Mouse (Mus musculus): ENCODE data around the gene Cpsf7. TPM values are rescaled to one million over a fixed set of nuclear protein-coding genes. Genes with fewer than 3 reads are reported as not detected.

Gene Cpsf7
- polyA plus RNA-seq, 1 experiment from 2014 or later, result 57.6 TPM

DNA sequence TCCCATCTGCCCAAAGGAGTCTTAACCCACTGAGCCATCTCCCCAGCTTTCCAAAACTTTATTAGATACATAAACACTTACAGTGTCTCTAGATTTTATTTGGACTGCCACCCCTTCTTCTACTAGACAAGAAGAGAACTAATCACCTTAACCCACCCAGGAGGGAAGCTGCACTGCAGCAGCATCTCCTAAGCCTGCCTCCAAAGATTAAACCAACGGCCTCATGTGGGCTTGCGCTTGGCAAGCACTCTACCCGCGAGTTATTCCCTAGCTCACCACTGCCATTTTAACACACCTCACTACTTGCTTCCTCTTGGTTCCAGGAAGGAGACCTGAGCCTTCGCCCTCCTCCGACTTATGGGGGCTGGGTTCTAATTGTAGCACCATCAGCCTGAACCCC is 39.2 kb downstream of the Cpsf7 start:
- Histone ChIP-seq H3K4me1 (peaks cover 13% of the 10 kb centered on the region), H3K9me3 (no peaks in the 10 kb centered on the region), H3K27me3 (ENCODE audit: poor library complexity, severe bottlenecking) (no peaks in the 10 kb centered on the region), H3K36me3 (replicated peaks) (peaks cover 14% of the 10 kb centered on the region), H3K4me3 (no peak overlapping the region), H3K27ac (no peak overlapping the region)
- DNase-seq (ENCODE audit: extremely low spot score, low spot score), result no peak
- WGBS, result 85% methylated on average over 6 of the region's 6 CpGs

DNA sequence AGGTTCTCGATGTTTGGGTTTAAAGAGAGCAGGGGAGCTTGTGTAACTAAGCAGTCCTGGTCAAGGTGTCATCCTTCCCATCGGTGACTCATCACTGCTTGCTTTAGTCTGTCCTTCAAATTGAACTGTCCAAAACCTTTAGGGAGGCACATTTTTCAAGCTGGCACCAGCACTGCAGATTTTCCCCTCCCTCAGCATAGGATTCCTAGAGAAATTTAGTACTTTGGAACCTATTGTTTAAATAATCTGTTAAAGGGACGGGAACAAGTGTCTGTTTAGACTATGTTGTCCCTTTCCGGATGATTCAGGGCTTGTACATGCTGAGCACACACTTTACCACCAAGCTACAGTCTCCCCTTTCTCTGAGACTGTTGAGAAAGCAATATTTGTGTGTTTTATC is 40.2 kb downstream of the Cpsf7 start:
- Histone ChIP-seq H3K36me3 (replicated peaks) (peaks cover 24% of the 10 kb centered on the region), H3K4me1 (peaks cover 13% of the 10 kb centered on the region), H3K9me3 (no peaks in the 10 kb centered on the region), H3K27me3 (ENCODE audit: poor library complexity, severe bottlenecking) (no peaks in the 10 kb centered on the region), H3K27ac (no peak overlapping the region), H3K4me3 (no peak overlapping the region)
- DNase-seq (ENCODE audit: extremely low spot score, low spot score), result no peak
- 89% methylated on average over 4 of the region's 4 CpGs for WGBS

DNA sequence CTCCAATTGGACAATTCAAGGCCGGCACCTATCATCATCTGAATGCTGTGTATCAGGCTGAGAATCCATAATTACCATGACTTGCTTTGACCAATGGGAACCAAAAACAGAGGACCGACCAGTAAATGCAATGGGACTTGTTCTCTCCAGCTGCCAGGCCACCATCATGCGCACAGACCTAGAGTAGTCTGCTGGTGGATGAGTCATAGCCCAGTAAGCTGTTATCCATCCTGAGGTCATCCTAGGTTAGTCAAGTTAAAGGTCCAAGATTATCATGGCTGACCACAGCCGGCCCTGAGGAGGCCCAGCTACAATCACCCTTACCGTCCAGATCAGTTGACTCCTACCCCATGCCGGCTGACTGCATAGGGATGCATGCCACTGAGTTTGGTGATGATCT is 44.6 kb downstream of the Cpsf7 start:
- no peak overlapping the region for H3K27ac ChIP-seq
- H3K4me3 ChIP-seq, result no peak overlapping the region
- H3K27me3 ChIP-seq (ENCODE audit: poor library complexity, severe bottlenecking), result no peaks in the 10 kb centered on the region
- peaks cover 67% of the 10 kb centered on the region for H3K36me3 ChIP-seq (replicated peaks)
- WGBS, result 96% methylated on average over 6 of the region's 6 CpGs
- DNase-seq (ENCODE audit: extremely low spot score, low spot score), result no peak
- H3K9me3 ChIP-seq, result no peaks in the 10 kb centered on the region
- no peaks in the 10 kb centered on the region for H3K4me1 ChIP-seq

DNA sequence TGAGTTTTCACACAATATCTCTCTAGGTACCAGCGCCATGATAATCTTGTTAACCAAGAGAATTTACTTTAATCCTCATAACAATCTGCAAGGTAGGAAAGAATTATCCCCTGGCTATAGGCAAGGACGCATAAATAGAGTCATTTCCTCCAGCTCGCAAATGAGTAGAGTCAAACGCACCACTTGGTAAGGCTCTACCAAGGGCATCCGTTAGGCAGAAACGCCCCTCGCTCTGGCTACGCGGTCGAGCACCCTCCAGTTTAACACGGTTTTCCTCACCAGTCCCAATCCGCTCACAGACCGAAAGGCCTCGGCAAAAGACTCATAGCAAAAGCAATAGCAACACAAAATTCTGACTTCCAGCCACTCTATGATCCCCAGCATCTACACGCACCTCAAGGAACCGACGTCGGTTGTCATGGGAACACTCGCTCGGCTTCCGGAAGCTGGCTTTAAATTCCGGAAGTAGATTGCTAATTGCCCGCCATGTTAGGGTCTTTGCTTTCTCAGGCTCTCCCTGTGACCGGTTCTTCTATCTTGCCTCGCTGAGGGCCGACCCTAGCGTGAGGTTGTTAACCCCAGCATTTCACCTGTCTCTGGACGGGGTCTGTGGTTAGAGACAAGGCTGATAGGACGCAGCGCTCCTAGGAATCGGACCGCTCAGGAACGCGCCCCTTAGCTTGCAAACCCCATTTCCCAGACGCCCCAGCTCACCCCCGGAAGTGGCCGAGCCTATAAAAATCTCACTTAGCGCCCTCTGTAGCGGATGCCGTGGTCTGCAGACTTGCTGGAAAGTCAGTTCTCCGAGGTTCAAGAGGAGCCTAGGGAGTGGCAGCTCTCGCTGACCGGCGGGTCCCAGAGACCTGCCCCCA is 51.9 kb downstream of the Cpsf7 start, which contains the start of the genes Cyb561a3 and Tmem138:
TSS of gene Cyb561a3 (plus strand) at position 483 of the 872 bp plus-strand sequence.
TSS of gene Tmem138 (minus strand) at position 673 of the 872 bp plus-strand sequence.
- WGBS, result under 1% methylated on average over 44 of the region's 44 CpGs
- Histone ChIP-seq H3K4me1 (peaks cover 30% of the 10 kb centered on the region), H3K27me3 (ENCODE audit: poor library complexity, severe bottlenecking) (no peaks in the 10 kb centered on the region)

DNA sequence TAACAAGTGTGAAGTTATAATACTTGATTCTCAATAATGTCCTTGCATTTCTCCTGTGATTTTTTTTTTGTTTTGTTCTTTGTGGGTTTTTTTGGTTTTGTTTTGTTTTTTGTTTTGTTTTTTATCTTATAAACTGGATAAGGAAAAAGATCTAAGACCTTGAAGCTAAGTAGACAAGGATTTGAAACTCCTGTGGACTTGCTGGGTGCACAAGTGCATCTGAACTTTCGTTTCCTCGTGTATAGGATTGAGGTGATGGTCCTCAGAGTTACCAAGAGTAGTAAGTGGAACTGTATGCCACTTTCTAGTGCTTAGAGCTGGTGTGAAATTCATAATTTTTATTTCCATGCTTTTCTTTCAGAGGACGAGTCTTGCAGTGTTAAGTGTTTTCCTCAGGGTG is 55.0 kb downstream of the Cpsf7 start:
- no peak overlapping the region for H3K27ac ChIP-seq
- no peak for DNase-seq (ENCODE audit: extremely low spot score, low spot score)
- H3K9me3 ChIP-seq, result no peaks in the 10 kb centered on the region
- H3K27me3 ChIP-seq (ENCODE audit: poor library complexity, severe bottlenecking), result no peaks in the 10 kb centered on the region
- peaks cover 10% of the 10 kb centered on the region for H3K36me3 ChIP-seq (replicated peaks)
- WGBS, result 82% methylated on average over 3 of the region's 3 CpGs
- peaks cover 30% of the 10 kb centered on the region for H3K4me1 ChIP-seq
- no peak overlapping the region for H3K4me3 ChIP-seq

More for the DNA sequence above, 51.9 kb downstream of the Cpsf7 start, which contains the start of the genes Cyb561a3 and Tmem138:
- peak within 1 kb of the TSS; percentile 95 for H3K27ac ChIP-seq
- H3K36me3 ChIP-seq (replicated peaks), result peaks cover 35% of the 10 kb centered on the region
- peak; percentile 93 for DNase-seq (ENCODE audit: extremely low spot score, low spot score)
- no peaks in the 10 kb centered on the region for H3K9me3 ChIP-seq
- H3K4me3 ChIP-seq, result peak within 1 kb of the TSS; percentile 72

DNA sequence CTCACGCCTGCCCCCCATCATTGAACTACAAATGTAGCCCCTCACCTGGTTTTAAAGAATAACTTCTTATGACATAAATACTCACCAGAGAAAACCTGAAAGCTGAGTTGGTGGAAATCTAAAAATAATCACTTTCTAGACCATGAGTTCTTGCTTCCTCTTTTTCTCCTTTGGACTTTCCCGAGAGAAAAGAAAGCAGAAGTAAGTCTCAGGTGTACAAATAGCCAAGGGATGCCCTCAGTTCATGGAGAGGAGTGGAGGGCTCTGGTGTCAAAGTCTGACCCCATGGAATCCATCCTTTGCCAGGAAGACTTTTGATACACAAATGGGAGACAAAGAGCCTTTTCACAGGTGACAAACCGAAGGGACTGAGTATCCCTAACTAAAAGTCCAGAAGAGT is 55.7 kb downstream of the Cpsf7 start:
- DNase-seq (ENCODE audit: extremely low spot score, low spot score), result no peak
- 83% methylated on average over 3 of the region's 3 CpGs for WGBS
- Histone ChIP-seq H3K36me3 (replicated peaks) (peaks cover 7% of the 10 kb centered on the region; the same call in 1 of the 2 replicates), H3K27ac (no peak overlapping the region), H3K4me3 (no peak overlapping the region), H3K9me3 (no peaks in the 10 kb centered on the region), H3K4me1 (peaks cover 27% of the 10 kb centered on the region), H3K27me3 (ENCODE audit: poor library complexity, severe bottlenecking) (no peaks in the 10 kb centered on the region)

DNA sequence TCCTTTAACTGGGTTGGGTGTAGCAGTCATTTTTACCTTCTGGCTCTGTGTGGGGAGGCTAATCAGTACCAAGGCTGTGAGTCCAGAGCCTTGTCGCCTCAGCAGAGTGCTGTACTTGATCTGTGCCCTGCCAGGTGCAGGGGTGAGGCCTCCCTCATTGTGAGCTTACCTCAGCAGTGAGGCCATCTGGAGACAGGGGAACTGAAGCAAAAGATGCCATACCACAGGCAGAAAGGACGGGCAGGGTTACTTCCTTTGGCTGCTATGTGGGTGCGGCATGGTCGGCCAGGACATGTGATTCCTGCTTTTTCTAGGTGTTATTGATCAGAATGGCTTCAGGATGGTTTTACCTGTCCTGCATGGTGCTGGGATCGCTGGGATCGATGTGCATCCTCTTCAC is 56.9 kb downstream of the Cpsf7 start:
- DNase-seq (ENCODE audit: extremely low spot score, low spot score), result no peak
- H3K27me3 ChIP-seq (ENCODE audit: poor library complexity, severe bottlenecking), result no peaks in the 10 kb centered on the region
- peaks cover 17% of the 10 kb centered on the region for H3K4me1 ChIP-seq
- H3K36me3 ChIP-seq (replicated peaks), result peaks cover 7% of the 10 kb centered on the region; the same call in 1 of the 2 replicates
- H3K9me3 ChIP-seq, result no peaks in the 10 kb centered on the region
- H3K27ac ChIP-seq, result no peak overlapping the region
- H3K4me3 ChIP-seq, result no peak overlapping the region
- WGBS, result 86% methylated on average over 6 of the region's 6 CpGs

DNA sequence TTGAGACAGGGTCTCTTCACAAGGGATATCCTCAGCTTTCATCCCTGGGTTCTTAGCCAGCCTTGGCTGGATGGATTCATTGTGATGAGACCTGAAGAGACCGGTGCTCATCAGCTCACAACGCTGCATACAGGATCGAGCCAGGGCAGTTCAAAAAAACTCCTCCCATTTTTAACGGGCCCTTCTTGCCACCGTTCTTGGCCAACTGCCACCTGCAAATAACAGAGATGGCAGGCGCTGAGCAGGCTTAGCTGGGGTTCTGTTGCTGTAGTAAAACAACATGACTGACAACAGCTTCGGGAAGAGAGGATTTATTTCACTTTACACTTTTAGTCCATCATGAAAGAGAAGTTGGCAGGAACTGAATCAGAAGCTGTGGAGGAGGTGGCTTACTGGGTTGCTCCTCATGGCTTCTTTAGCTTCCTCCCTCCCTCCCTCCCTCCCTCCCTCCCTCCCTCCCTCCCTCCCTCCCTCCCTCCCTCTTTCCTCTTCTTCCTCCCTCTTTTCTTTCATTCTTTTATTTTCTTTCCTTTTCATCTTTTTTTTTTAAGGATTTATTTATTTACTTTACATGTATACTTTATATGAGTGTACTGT is 58.6 kb downstream of the Cpsf7 start:
- H3K4me3 ChIP-seq, result no peak overlapping the region
- 87% methylated on average over 7 of the region's 7 CpGs for WGBS
- no peaks in the 10 kb centered on the region for H3K27me3 ChIP-seq (ENCODE audit: poor library complexity, severe bottlenecking)
- H3K4me1 ChIP-seq, result peaks cover 5% of the 10 kb centered on the region
- DNase-seq (ENCODE audit: extremely low spot score, low spot score), result no peak
- no peak overlapping the region for H3K27ac ChIP-seq
- H3K9me3 ChIP-seq, result no peaks in the 10 kb centered on the region
- H3K36me3 ChIP-seq (replicated peaks), result peaks cover 14% of the 10 kb centered on the region; the same call in 1 of the 2 replicates

DNA sequence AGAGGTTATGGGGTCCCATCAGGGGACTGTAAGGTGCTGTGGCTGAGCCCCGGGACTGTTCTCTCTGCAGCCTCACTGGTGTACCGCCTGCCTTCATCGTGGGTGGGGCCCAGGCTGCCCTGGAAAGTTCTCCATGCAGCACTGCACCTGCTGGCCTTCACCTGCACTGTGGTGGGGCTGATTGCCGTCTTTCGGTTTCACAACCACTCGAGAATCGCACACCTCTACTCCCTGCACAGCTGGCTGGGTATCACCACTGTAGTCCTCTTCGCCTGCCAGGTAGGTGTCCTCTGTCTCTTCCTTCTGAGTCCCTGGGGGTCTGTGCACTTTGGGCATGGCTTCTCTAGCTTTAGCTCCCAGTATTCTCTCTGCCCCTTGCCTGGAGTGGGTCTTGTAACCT is 60.0 kb downstream of the Cpsf7 start:
- Histone ChIP-seq H3K4me3 (no peak overlapping the region), H3K36me3 (replicated peaks) (peaks cover 15% of the 10 kb centered on the region; the same call in 1 of the 2 replicates), H3K4me1 (peaks cover 11% of the 10 kb centered on the region), H3K27me3 (ENCODE audit: poor library complexity, severe bottlenecking) (no peaks in the 10 kb centered on the region), H3K9me3 (no peaks in the 10 kb centered on the region), H3K27ac (no peak overlapping the region)
- DNase-seq (ENCODE audit: extremely low spot score, low spot score), result no peak
- WGBS, result 90% methylated on average over 8 of the region's 8 CpGs

DNA sequence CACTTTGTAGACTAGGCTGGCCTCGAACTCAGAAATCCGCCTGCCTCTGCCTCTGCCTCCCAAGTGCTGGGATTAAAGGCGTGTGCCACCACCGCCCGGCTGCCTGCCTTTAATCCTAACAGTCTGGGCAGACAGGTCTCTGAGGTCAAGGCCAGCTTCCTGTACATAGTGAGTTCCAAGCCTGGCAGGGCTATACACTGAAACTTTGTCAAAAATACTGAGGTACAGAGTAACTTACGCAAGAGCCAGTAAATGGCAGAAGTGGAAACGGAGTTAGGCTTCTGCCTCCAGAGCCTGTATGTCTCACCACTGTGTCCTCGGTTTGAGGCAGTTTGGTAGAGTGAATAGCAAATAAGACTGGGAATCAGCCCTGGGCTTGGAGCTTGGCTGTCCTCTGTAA is 62.2 kb downstream of the Cpsf7 start:
- Histone ChIP-seq H3K9me3 (no peaks in the 10 kb centered on the region), H3K27ac (no peak overlapping the region)

DNA sequence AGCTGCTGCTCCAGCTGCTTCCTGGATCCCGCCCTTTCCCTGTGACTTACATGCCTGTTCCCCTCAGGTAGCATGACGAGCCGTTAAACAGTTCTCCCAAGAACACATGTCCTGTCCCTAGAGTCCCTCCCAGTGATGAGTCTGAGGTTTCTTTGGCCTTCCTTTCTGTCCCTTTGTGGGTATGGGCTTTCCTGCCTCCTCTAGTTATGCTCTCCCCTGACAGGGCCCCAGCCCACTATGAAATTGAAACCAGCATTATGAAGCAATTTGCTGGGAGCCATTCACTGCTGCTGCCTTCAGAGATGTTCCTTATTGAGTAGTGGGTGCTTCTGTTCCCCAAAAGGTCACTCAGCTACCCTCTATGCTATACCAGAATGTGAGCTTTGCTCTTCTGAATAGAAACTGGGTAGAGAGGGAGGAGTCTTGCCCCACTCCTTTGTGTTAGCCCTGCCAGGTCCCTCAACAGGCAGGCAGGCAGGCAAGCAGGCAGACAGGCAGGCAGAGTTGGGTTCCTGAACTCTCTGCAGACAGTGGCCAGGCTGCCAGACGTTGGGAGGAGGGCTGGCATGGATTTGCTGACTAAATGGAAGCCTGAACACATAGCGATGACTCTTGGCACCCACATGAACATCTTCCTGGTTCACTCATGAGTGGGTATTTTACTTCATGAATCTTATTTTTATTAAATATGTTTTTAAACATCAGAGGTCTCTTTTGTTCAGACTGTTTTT is 64.2 kb downstream of the Cpsf7 start:
- H3K36me3 ChIP-seq (replicated peaks), result peaks cover 38% of the 10 kb centered on the region
- 70% methylated on average over 5 of the region's 5 CpGs for WGBS
- H3K4me1 ChIP-seq, result peaks cover 11% of the 10 kb centered on the region
- no peaks in the 10 kb centered on the region for H3K27me3 ChIP-seq (ENCODE audit: poor library complexity, severe bottlenecking)
- peak overlapping the region; percentile 52 for H3K27ac ChIP-seq
- no peak for DNase-seq (ENCODE audit: extremely low spot score, low spot score)
- no peak overlapping the region for H3K4me3 ChIP-seq
- no peaks in the 10 kb centered on the region for H3K9me3 ChIP-seq

More for the DNA sequence above, 62.2 kb downstream of the Cpsf7 start:
- 84% methylated on average over 7 of the region's 8 CpGs for WGBS
- H3K4me3 ChIP-seq, result no peak overlapping the region
- no peaks in the 10 kb centered on the region for H3K27me3 ChIP-seq (ENCODE audit: poor library complexity, severe bottlenecking)
- peaks cover 11% of the 10 kb centered on the region for H3K4me1 ChIP-seq
- H3K36me3 ChIP-seq (replicated peaks), result peaks cover 21% of the 10 kb centered on the region
- DNase-seq (ENCODE audit: extremely low spot score, low spot score), result no peak

DNA sequence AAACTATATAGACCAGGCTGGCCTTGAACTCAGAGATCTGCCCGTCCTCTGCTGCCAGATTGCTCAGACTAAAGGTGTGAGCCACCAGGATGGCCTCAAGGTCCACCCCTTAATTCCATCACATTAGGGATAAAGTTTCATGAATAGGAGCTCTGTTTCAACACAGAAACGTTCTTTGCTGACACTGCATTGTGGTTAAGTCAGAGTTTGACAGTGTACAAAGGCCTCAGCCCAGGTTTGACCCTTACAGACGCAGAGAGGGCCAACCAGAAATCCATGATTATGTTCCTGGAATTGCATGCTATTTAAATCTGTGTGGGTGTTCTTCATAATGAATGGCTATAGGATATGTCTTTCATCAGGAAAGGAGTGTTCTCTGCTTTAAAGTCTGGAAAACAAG is 65.2 kb downstream of the Cpsf7 start:
- Histone ChIP-seq H3K27ac (no peak overlapping the region), H3K4me3 (no peak overlapping the region), H3K9me3 (no peaks in the 10 kb centered on the region), H3K36me3 (replicated peaks) (peaks cover 48% of the 10 kb centered on the region), H3K4me1 (peaks cover 11% of the 10 kb centered on the region), H3K27me3 (ENCODE audit: poor library complexity, severe bottlenecking) (no peaks in the 10 kb centered on the region)
- WGBS, result 70% methylated on average over 3 of the region's 3 CpGs
- DNase-seq (ENCODE audit: extremely low spot score, low spot score), result no peak
